Mouse (Mus musculus) neural tube, embryonic 15.5 days (tissue): ENCODE data around the gene Kif16b. TPM values are rescaled to one million over a fixed set of nuclear protein-coding genes. Genes with fewer than 3 reads are reported as not detected.
"Not testable (repeated sequence)": the region's sequence is repeated elsewhere in the genome, so short reads cannot be mapped to it uniquely, and the experiment has no call there.

Experiments
- ATAC-seq: fragments of 200-750 bp; cut with Nextera tagmentation; 2 replicates; pipeline ENCODE4 v1.8.0; 2017; ENCODE audit warnings: mild to moderate bottlenecking, moderate TSS enrichment, moderate library complexity; ENCODE audit not compliant: low FRiP score
- H3K27ac ChIP-seq: fragments of 300-500 bp; sonication (generic); replicated peaks from 2 replicates; pipeline ENCODE4 v1.5.1; 2015; ENCODE audit warnings: mild to moderate bottlenecking, inconsistent platforms
- H3K27me3 ChIP-seq: fragments of 300-500 bp; sonication (generic); replicated peaks from 2 replicates; pipeline ENCODE4 v1.6.1; 2015; ENCODE audit warnings: inconsistent platforms
- H3K36me3 ChIP-seq: fragments of 300-500 bp; sonication (generic); 2 replicates; pipeline ENCODE4 v1.6.1; 2015; ENCODE audit warnings: inconsistent platforms
- H3K4me1 ChIP-seq: fragments of 300-500 bp; sonication (generic); 2 replicates; pipeline ENCODE4 v1.6.1; 2015; ENCODE audit warnings: inconsistent platforms
- H3K4me2 ChIP-seq: fragments of 300-500 bp; sonication (generic); 2 replicates; pipeline ENCODE4 v1.6.1; 2015; ENCODE audit warnings: inconsistent platforms, mild to moderate bottlenecking, moderate library complexity
- H3K4me3 ChIP-seq: fragments of 300-500 bp; sonication (generic); replicated peaks from 2 replicates; pipeline ENCODE4 v1.5.1; 2015; ENCODE audit warnings: mild to moderate bottlenecking, inconsistent platforms
- H3K9ac ChIP-seq: fragments of 300-500 bp; sonication (generic); replicated peaks from 2 replicates; pipeline ENCODE4 v1.6.1; 2015; ENCODE audit warnings: mild to moderate bottlenecking, inconsistent platforms
- H3K9me3 ChIP-seq: fragments of 300-500 bp; sonication (generic); replicated peaks from 2 replicates; pipeline ENCODE4 v1.6.1; 2016; ENCODE audit warnings: inconsistent platforms
- WGBS: fragments of 180-500 bp; shearing (Covaris S2); methylation state at CpG from one replicate; pipeline ENCODE4 v1.1.7; 2015; ENCODE audit warnings: mixed read lengths; 5-methylcytosine and 5-hydroxymethylcytosine counted together
- polyA plus RNA-seq: library from polyadenylated mRNA; unstranded; fragments of >200 nt; fragmentation: Nextera tagmentation; extraction: Ambion mirVana; gene quantifications from 2 replicates; pipeline ENCODE4 v1.2.1, GENCODE M21; 2015

Gene Kif16b
- polyA plus RNA-seq, 1 experiment from 2014 or later: 3.1 TPM

DNA sequence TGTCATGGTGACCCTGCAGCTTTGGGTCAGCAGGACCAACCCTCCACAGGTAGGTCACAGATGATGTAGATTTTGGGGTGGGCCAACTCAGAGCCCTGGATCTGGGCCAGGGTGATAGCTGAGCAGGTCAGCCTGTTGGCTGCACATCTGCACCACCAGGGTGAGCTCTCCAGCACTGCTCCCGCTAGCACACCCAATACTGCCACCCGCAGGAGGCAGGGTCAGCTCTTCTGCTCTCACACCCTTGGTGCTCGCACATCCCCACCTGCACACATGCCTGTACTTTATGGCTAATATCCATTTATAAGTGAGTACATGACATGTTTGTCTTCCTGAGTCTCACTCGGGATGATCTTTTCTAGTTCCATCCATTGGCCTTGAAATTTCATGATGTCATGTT, 296.6 kb downstream of the Kif16b start:
- WGBS: 85% methylated on average over 4 of the region's 4 CpGs
- no peak for ATAC-seq
- peaks cover 7% of the 10 kb centered on the region; the same call in 1 of the 2 replicates for H3K4me1 ChIP-seq

DNA sequence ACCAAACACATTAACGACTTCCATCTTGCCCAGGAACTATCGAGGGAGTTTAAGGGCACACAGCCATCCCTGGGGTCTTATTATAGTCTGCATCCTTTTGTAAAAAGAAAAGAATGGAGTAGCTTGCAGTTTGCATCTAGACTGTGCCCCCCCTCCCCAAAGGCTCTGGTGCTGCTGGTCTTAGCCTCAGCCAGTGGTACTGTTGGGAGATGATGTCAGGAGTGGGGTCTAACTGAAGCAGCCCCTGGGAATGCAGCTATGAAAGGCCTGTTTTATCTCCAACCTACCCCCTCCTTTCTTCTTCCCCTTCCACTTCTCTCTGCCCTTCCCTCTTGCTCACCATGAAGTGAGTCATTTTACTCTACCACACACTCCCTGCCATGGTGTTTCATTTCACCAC, 298.1 kb downstream of the Kif16b start:
- H3K9ac ChIP-seq: no peak overlapping the region
- H3K36me3 ChIP-seq: no peaks in the 10 kb centered on the region
- H3K27ac ChIP-seq: no peak overlapping the region
- H3K4me2 ChIP-seq: no peak overlapping the region
- H3K9me3 ChIP-seq: no peaks in the 10 kb centered on the region
- no peaks in the 10 kb centered on the region for H3K27me3 ChIP-seq
- H3K4me3 ChIP-seq: no peak overlapping the region
- no peak for ATAC-seq
- WGBS: 57% methylated on average over 2 of the region's 2 CpGs
- peaks cover 9% of the 10 kb centered on the region for H3K4me1 ChIP-seq

More for the DNA sequence above, 296.6 kb downstream of the Kif16b start:
- Histone ChIP-seq H3K36me3 (no peaks in the 10 kb centered on the region), H3K27me3 (no peaks in the 10 kb centered on the region), H3K9me3 (no peaks in the 10 kb centered on the region), H3K27ac (no peak overlapping the region), H3K4me2 (no peak overlapping the region), H3K9ac (no peak overlapping the region), H3K4me3 (no peak overlapping the region)

DNA sequence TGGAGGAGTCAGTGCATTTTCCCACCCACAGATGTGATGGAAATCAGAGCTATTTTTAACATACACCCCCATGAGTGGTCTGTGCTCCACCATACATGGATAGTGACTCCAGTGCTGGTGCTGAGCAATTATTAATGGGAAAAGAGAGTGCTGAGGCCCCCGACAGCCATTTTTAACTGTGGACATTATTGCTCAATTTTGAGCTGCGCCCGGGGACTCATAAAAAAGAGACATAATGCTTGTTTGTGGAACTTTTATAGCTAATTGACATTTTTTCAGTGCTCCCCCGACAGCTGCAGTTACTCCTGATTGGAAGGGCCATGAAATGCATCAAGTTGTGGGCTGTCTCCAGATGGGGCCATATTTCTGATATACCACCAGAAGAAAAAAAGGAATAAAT, 302.1 kb downstream of the Kif16b start:
- ATAC-seq: peak; percentile 77

DNA sequence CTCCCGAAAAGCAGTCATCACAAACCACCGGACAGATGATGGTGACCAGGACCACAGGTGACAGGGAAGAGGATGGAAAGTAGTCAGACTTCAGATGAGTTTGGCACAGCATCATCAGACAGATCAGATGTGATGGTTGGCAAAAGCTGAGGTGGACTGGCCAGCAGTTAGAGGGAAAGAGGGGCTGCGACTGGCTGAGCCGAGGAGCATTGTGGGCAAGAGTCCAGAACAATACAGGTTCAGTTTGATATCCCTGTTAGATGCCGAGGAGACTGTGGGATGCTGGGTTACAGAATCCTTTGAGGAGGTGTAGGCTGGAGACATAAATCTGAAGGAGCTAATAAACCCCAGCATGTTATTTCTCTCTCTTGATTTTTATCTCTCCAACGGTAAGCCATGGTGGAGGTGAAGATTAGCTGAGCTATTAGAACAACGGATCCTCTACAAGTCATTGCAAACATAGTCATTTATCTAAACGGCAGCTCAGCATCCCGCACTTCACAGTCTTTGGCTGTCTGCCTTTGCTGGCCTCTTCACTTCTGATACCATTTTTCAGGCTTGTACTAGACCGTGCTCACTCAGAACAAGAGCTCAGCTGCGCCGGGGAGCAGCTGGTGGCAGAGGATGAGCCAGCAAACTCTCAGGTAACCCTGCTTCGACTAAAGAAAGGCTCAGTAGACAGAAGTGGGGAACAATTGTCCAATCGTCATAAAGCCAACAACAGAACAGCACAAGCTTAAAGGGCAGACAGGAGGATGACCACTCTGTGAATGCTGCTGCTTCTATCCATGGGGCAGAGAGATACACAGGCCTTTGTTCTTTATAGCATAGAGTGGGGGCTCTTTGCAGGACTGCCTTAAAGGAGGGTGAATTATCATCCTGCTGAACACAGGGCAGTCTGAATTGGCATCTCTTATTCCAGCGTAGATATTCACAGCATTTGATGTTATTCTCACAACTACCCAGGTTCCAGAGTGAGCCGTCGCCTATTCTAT, 304.9 kb downstream of the Kif16b start:
- Histone ChIP-seq H3K36me3 (no peaks in the 10 kb centered on the region), H3K9me3 (no peaks in the 10 kb centered on the region), H3K4me1 (peaks cover 23% of the 10 kb centered on the region), H3K4me3 (no peak overlapping the region), H3K4me2 (no peak overlapping the region), H3K27me3 (no peaks in the 10 kb centered on the region), H3K9ac (no peak overlapping the region), H3K27ac (no peak overlapping the region)
- ATAC-seq: peak; percentile 26; the same call in 1 of the 2 replicates
- 46% methylated on average over 17 of the region's 17 CpGs for WGBS

More for the DNA sequence above, 302.1 kb downstream of the Kif16b start:
- no peak overlapping the region for H3K4me2 ChIP-seq
- no peak overlapping the region for H3K27ac ChIP-seq
- no peak overlapping the region for H3K9ac ChIP-seq
- no peaks in the 10 kb centered on the region for H3K27me3 ChIP-seq
- 34% methylated on average over 4 of the region's 4 CpGs for WGBS
- no peaks in the 10 kb centered on the region for H3K9me3 ChIP-seq
- H3K4me1 ChIP-seq: peaks cover 23% of the 10 kb centered on the region
- no peak overlapping the region for H3K4me3 ChIP-seq
- H3K36me3 ChIP-seq: no peaks in the 10 kb centered on the region

DNA sequence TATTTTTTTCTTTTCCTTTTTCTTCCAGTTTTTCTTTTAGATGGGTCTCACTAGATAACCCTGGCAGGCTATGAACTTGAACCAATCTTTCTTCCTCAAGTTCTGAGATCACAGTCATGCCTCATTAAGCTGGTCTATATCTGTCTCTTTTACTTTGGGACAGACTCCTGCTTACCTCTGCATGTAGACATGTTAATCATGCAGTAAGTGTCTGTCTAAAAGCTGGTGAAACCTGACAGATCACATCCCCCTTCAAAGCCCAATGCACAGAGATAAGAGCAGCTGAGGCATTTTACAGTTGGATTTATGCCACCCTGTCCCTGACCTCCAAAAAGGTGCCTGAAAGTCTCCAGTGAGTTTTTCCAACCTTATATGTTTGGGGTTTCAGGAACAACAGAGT, 310.4 kb downstream of the Kif16b start:
- Histone ChIP-seq H3K27me3 (no peaks in the 10 kb centered on the region), H3K9ac (no peak overlapping the region), H3K36me3 (no peaks in the 10 kb centered on the region), H3K9me3 (no peaks in the 10 kb centered on the region), H3K4me2 (no peak overlapping the region), H3K4me3 (no peak overlapping the region), H3K27ac (no peak overlapping the region), H3K4me1 (peaks cover 15% of the 10 kb centered on the region)
- ATAC-seq: no peak

DNA sequence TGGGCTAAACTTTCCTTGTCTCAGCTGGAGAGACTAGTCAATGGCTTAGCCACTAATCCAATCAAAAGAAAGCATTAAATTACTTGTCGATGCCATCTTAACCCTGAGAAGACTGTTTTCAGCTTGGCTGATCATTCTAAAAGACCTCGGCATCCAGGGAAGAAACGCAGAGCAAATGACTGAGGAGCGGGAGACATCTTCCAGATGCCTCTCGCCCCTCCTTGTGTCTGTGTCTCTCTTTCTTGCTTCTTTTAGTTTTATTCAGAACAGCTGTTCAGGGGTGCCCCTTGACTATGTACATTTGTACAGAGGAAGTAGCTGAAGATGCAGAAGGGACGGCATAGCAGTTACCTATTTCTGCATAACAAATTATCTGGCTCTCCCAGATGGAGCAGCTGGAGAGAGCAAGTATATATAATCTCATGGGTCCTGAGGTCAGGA, 311.0 kb downstream of the Kif16b start:
- H3K27ac ChIP-seq: peak overlapping the region; percentile 54
- ATAC-seq: peak; percentile 54
- no peak overlapping the region for H3K9ac ChIP-seq
- H3K4me2 ChIP-seq: peak overlapping the region; percentile 20
- peaks cover 15% of the 10 kb centered on the region for H3K4me1 ChIP-seq
- H3K9me3 ChIP-seq: no peaks in the 10 kb centered on the region
- WGBS: 15% methylated on average over 6 of the region's 6 CpGs
- H3K4me3 ChIP-seq: no peak overlapping the region
- no peaks in the 10 kb centered on the region for H3K27me3 ChIP-seq
- no peaks in the 10 kb centered on the region for H3K36me3 ChIP-seq

DNA sequence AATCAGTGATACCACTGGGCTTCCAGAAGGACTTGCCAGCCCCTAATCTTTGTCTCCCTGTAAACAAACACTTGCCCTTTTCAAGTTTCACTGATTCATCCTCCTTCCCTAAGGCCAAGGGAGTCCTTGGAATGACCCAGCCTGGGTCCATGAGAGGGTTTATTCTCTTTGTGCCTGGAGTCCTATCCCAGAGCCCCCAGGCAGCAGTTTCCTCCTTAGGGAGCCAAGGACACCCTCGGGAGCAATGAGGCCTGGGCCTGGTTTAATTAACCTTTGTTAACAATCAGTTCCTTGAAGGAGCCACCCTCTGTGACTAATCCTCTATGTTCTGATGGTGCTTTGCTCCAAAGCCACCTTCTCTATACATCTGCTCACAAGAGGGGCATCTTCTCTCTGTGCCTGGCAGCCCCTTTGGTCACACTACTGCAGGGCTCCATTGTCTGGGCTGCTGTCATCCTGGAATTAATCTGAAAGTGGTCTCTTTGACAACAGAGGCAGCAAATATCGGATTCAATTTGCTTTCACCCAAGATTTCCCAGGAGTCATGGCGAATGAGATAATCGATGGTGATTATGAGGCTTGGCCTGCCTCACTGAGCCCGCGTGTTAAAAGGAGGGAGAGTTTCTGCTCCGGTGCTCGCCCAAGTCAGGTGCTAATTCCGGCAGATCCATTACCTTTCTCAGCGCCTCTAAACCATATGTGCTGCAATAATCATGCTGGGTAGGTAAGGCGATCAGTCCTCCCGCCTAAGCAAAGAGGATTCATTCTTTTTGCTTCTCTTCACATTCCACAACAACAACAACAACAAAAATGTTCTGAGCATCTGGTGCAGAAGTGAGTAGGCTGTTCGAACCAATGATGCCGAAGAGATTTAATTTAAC, 311.7 kb downstream of the Kif16b start:
- WGBS: 16% methylated on average over 14 of the region's 14 CpGs
- H3K9me3 ChIP-seq: no peaks in the 10 kb centered on the region
- peak; percentile 77 for ATAC-seq
- no peak overlapping the region for H3K9ac ChIP-seq
- H3K27ac ChIP-seq: peak overlapping the region; percentile 54
- no peaks in the 10 kb centered on the region for H3K36me3 ChIP-seq
- H3K4me2 ChIP-seq: peak overlapping the region; percentile 20
- peaks cover 15% of the 10 kb centered on the region for H3K4me1 ChIP-seq
- H3K4me3 ChIP-seq: no peak overlapping the region
- H3K27me3 ChIP-seq: no peaks in the 10 kb centered on the region

DNA sequence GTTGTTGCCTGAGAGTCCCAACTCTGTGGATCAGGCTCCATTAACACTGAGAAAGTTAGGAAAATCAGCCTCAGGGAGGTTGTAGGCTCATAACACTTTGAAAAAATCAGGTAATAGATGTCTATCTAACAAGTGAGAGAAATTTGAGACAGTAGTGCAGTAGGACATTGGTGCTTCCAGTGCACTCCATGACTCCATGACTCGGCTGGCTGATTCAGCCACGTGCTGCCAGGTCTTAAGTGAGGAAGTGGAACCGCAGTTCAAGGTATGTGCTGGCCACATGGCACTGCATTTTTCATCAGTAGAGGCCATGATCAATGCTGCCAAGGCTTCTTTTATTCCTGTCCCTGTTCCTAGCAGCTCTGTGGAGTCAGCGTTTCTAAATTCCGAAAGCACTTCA, 315.5 kb downstream of the Kif16b start:
- WGBS: 93% methylated on average over 5 of the region's 5 CpGs
- ATAC-seq: no peak

DNA sequence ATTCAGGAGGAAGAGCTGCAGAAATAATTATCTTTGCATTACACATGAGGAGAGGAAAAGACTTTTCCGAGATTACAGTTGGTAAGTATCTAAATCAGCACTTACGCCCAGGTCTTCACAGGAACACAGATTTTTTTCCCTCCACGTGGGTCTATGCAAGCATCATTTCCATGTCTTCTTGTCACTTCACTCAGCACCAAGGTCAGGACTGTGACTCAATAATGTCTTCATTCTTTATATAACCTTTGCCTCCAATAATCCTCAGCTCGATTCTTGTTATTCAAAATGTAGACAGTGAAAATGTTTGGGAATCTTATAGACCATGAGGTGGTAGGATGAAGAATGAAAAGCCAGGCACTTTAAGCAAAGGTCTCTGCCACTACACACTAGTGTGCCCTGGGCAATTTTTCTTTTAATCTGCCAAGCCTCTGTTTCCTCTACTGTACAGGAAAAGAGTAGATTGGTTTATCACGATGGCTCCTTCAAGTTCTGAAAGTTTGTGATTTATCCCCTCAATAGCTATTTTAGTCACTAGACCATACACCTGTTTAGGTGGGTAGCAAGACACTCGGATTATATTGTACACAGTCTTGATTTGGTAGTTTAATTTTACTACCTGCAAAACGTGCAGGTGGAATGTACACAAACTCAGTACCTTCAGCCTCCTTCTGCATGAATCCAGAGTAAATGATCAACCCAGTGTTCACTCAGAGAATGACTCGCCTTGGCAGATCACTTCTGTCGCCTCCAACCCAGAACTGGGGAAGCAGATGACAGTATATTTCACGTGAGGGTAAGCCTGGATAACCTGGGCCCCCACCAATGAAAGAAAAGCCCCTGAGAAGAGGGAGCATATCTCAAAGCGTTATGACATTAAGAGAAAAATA, 316.2 kb downstream of the Kif16b start:
- H3K4me2 ChIP-seq: no peak overlapping the region
- H3K36me3 ChIP-seq: no peaks in the 10 kb centered on the region
- H3K4me1 ChIP-seq: peaks cover 10% of the 10 kb centered on the region
- H3K27ac ChIP-seq: no peak overlapping the region
- no peaks in the 10 kb centered on the region for H3K9me3 ChIP-seq
- H3K27me3 ChIP-seq: no peaks in the 10 kb centered on the region
- H3K9ac ChIP-seq: no peak overlapping the region
- no peak for ATAC-seq
- H3K4me3 ChIP-seq: no peak overlapping the region
- 90% methylated on average over 11 of the region's 11 CpGs for WGBS

More for the DNA sequence above, 315.5 kb downstream of the Kif16b start:
- H3K4me3 ChIP-seq: no peak overlapping the region
- H3K4me1 ChIP-seq: peaks cover 15% of the 10 kb centered on the region
- H3K4me2 ChIP-seq: no peak overlapping the region
- no peak overlapping the region for H3K27ac ChIP-seq
- no peaks in the 10 kb centered on the region for H3K9me3 ChIP-seq
- no peaks in the 10 kb centered on the region for H3K27me3 ChIP-seq
- no peaks in the 10 kb centered on the region for H3K36me3 ChIP-seq
- H3K9ac ChIP-seq: no peak overlapping the region

DNA sequence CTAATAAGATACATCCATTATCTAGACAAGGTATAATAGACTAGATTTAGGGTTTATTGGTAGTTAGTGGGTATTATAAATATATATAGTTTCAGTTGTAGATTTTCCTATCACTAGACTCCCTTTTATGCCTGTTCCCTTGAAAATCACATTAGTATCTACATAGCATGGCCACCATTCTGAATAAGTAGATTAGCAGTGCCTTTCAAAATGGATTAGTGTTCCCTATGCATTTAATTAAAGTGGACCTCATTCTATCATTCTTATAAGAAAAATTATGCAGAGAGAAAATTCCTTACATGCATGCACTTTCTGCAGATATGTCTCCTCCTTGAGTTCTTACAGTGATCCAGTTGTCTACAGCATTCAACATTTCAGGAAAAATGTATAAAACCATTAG, 320.9 kb downstream of the Kif16b start:
- no peak overlapping the region for H3K4me3 ChIP-seq
- H3K27me3 ChIP-seq: no peaks in the 10 kb centered on the region
- no peaks in the 10 kb centered on the region for H3K36me3 ChIP-seq
- ATAC-seq: no peak
- H3K9ac ChIP-seq: no peak overlapping the region
- H3K4me2 ChIP-seq: no peak overlapping the region
- H3K4me1 ChIP-seq: no peaks in the 10 kb centered on the region
- H3K9me3 ChIP-seq: no peaks in the 10 kb centered on the region
- no peak overlapping the region for H3K27ac ChIP-seq

DNA sequence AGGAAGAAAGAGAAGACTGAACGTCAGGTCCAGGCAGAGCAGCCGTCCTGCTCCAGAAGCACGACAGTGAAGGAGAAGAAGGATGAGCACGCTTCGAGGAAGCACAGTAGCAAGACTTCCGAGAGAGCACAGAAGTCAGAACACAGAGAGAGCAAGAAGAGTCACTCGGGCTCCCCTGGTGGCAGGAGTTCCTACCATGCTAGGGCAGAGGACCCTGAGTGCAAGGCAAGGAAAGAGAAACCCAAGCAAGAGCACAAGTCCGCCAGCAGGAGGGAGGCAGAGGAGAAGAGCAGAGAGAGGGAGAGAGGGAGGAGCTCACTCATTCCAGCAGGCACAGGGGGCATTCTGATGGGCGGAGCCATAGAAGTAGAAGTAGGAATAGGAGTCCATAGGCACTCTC, 323.9 kb downstream of the Kif16b start:
- not testable (repeated sequence) for H3K36me3 ChIP-seq, H3K9ac ChIP-seq, ATAC-seq, H3K9me3 ChIP-seq, H3K27me3 ChIP-seq, H3K4me3 ChIP-seq, H3K4me2 ChIP-seq, H3K27ac ChIP-seq, H3K4me1 ChIP-seq
- 76% methylated on average over 9 of the region's 9 CpGs for WGBS
